Mouse (Mus musculus) MEL (cell line): ENCODE data around the gene Stra6. TPM values are rescaled to one million over a fixed set of nuclear protein-coding genes. Genes with fewer than 3 reads are reported as not detected.

ENCODE experiments used
- DNase-seq: peaks from one replicate; pipeline ENCODE4 v3.0.0; 2011; ENCODE audit warnings: low read depth, low spot score
- H3K27ac ChIP-seq: 2 replicates; pipeline ENCODE4 v1.5.1; 2012; ENCODE audit warnings: low read depth, mild to moderate bottlenecking, control low read depth, low read length, moderate library complexity; ENCODE audit not compliant: control insufficient read depth
- H3K27me3 ChIP-seq, 2 experiments: fragments of 150-350 bp in 1 of 2; sonication (generic) in 1 of 2; 2 replicates each; pipeline ENCODE4 v1.6.1; 2012; ENCODE audit warnings: low read length in 2 of 2, mild to moderate bottlenecking in 2 of 2, improper control_type of control experiment in 1 of 2, moderate library complexity in 1 of 2; ENCODE audit not compliant: insufficient read depth in 2 of 2, control insufficient read depth in 1 of 2
- H3K36me3 ChIP-seq, 2 experiments: 2 replicates each; pipeline ENCODE4 v1.6.1; 2012 to 2014; ENCODE audit warnings: low read length in 2 of 2, improper control_type of control experiment in 1 of 2, inconsistent platforms in 1 of 2, mild to moderate bottlenecking in 1 of 2; ENCODE audit not compliant: insufficient read depth in 2 of 2, control insufficient read depth in 1 of 2
- H3K4me1 ChIP-seq, 2 experiments: fragments of 150-350 bp in 1 of 2; sonication (generic) in 1 of 2; 2 replicates each; pipeline ENCODE4 v1.6.1; 2012; ENCODE audit warnings: low read length in 2 of 2, improper control_type of control experiment in 1 of 2, mild to moderate bottlenecking in 1 of 2; ENCODE audit not compliant: insufficient read depth in 2 of 2, control insufficient read depth in 1 of 2
- H3K4me3 ChIP-seq, 2 experiments: fragments of 150-350 bp in 1 of 2; sonication (generic) in 1 of 2; 2 replicates each; pipeline ENCODE4 v1.5.1; 2012; ENCODE audit warnings: low read depth in 2 of 2, low read length in 2 of 2, mild to moderate bottlenecking in 2 of 2, moderate library complexity in 2 of 2, control low read depth in 1 of 2, improper control_type of control experiment in 1 of 2; ENCODE audit not compliant: control insufficient read depth in 1 of 2, insufficient read depth in 1 of 2
- H3K79me2 ChIP-seq: 2 replicates; pipeline ENCODE4 v1.6.1; 2012; ENCODE audit warnings: mild to moderate bottlenecking, low read length, moderate library complexity; ENCODE audit not compliant: control insufficient read depth, poor library complexity, insufficient read depth
- H3K9ac ChIP-seq: 2 replicates; pipeline ENCODE4 v1.6.1; 2012; ENCODE audit warnings: low read depth, mild to moderate bottlenecking, control low read depth, low read length, moderate library complexity; ENCODE audit not compliant: control insufficient read depth, poor library complexity, severe bottlenecking
- H3K9me3 ChIP-seq: fragments of 150-350 bp; sonication (generic); replicated peaks from 2 replicates; pipeline ENCODE4 v1.6.1; 2012; ENCODE audit warnings: mild to moderate bottlenecking, low read length, improper control_type of control experiment, moderate library complexity; ENCODE audit not compliant: insufficient read depth
- CHD1 ChIP-seq: IDR thresholded peaks from 2 replicates; pipeline ENCODE4 v1.6.1; 2012; ENCODE audit warnings: low read depth, mild to moderate bottlenecking, inconsistent platforms, low read length, improper control_type of control experiment
- CTCF ChIP-seq, 3 experiments: IDR thresholded peaks in 2 of 3; conservative IDR thresholded peaks in 1 of 3; 2 replicates each; pipeline ENCODE4 v1.5.1; 2011 to 2012; ENCODE audit warnings: low read length in 3 of 3, low read depth in 2 of 3, mild to moderate bottlenecking in 2 of 3, improper control_type of control experiment in 1 of 3, inconsistent platforms in 1 of 3, mixed read lengths in 1 of 3, moderate library complexity in 1 of 3; ENCODE audit not compliant: control insufficient read depth in 1 of 3, insufficient read depth in 1 of 3, poor library complexity in 1 of 3, severe bottlenecking in 1 of 3
- E2F4 ChIP-seq: IDR thresholded peaks from 2 replicates; pipeline ENCODE4 v1.6.1; 2011; ENCODE audit warnings: low read depth, low read length, improper control_type of control experiment, borderline replicate concordance
- EP300 ChIP-seq, 2 experiments: IDR thresholded peaks; 2 replicates each; pipeline ENCODE4 v1.6.1; 2011; ENCODE audit warnings: improper control_type of control experiment in 2 of 2, low read length in 2 of 2, low read depth in 1 of 2, mild to moderate bottlenecking in 1 of 2
- HCFC1 ChIP-seq: IDR thresholded peaks from 2 replicates; pipeline ENCODE4 v1.6.1; 2012; ENCODE audit warnings: low read depth, mild to moderate bottlenecking, inconsistent platforms, low read length, improper control_type of control experiment, moderate library complexity
- MAFK ChIP-seq: IDR thresholded peaks from 2 replicates; pipeline ENCODE4 v1.6.1; 2011; ENCODE audit warnings: low read depth, mild to moderate bottlenecking, low read length, improper control_type of control experiment, borderline replicate concordance
- MAZ ChIP-seq: IDR thresholded peaks from 2 replicates; pipeline ENCODE4 v1.6.1; 2012; ENCODE audit warnings: low read depth, mild to moderate bottlenecking, inconsistent platforms, low read length, improper control_type of control experiment
- MEF2A ChIP-seq: IDR thresholded peaks from 2 replicates; pipeline ENCODE4 v1.6.1; 2014; ENCODE audit warnings: low read depth, mild to moderate bottlenecking, inconsistent platforms, low read length, improper control_type of control experiment; ENCODE audit not compliant: poor library complexity, insufficient replicate concordance, severe bottlenecking; ENCODE audit errors: extremely low read depth
- MXI1 ChIP-seq: IDR thresholded peaks from 2 replicates; pipeline ENCODE4 v1.6.1; 2011; ENCODE audit warnings: mild to moderate bottlenecking, low read depth, low read length, improper control_type of control experiment
- MYC ChIP-seq: IDR thresholded peaks from 2 replicates; pipeline ENCODE4 v1.6.1; 2011; ENCODE audit warnings: low read depth, mild to moderate bottlenecking, low read length, improper control_type of control experiment, moderate library complexity
- NRF1 ChIP-seq: IDR thresholded peaks from 2 replicates; pipeline ENCODE4 v1.6.1; 2014; ENCODE audit warnings: low read depth, mild to moderate bottlenecking, inconsistent platforms, low read length, improper control_type of control experiment, moderate library complexity; ENCODE audit not compliant: poor library complexity, insufficient read depth, severe bottlenecking
- POLR2AphosphoS5 ChIP-seq: IDR thresholded peaks from 2 replicates; pipeline ENCODE4 v1.6.1; 2012; ENCODE audit warnings: low read depth, borderline replicate concordance, mild to moderate bottlenecking, inconsistent platforms, low read length, moderate library complexity, mixed read lengths
- RAD21 ChIP-seq: IDR thresholded peaks from 2 replicates; pipeline ENCODE4 v1.6.1; 2011; ENCODE audit warnings: mild to moderate bottlenecking, low read depth, low read length, improper control_type of control experiment
- SIN3A ChIP-seq: IDR thresholded peaks from 2 replicates; pipeline ENCODE4 v1.6.1; 2012; ENCODE audit warnings: low read length, improper control_type of control experiment, inconsistent platforms
- SMC3 ChIP-seq: IDR thresholded peaks from 2 replicates; pipeline ENCODE4 v1.6.1; 2011; ENCODE audit warnings: low read depth, low read length, improper control_type of control experiment
- TBP ChIP-seq: IDR thresholded peaks from 2 replicates; pipeline ENCODE4 v1.8.0; 2011; ENCODE audit warnings: low read depth, low read length, improper control_type of control experiment
- USF2 ChIP-seq, 2 experiments: IDR thresholded peaks; 2 replicates each; pipeline ENCODE4 v1.6.1; 2011 to 2012; ENCODE audit warnings: improper control_type of control experiment in 2 of 2, low read length in 2 of 2, borderline replicate concordance in 1 of 2, inconsistent platforms in 1 of 2, low read depth in 1 of 2, mild to moderate bottlenecking in 1 of 2; ENCODE audit not compliant: insufficient read depth in 1 of 2
- ZC3H11A ChIP-seq: IDR thresholded peaks from 2 replicates; pipeline ENCODE4 v1.6.1; 2012; ENCODE audit warnings: low read depth, mild to moderate bottlenecking, inconsistent platforms, low read length, improper control_type of control experiment
- ZKSCAN1 ChIP-seq: IDR thresholded peaks from 2 replicates; pipeline ENCODE4 v1.6.1; 2012; ENCODE audit warnings: low read depth, mild to moderate bottlenecking, inconsistent platforms, low read length, improper control_type of control experiment, moderate library complexity
- ZNF384 ChIP-seq: IDR thresholded peaks from 2 replicates; pipeline ENCODE4 v1.6.1; 2012; ENCODE audit warnings: low read depth, mild to moderate bottlenecking, inconsistent platforms, low read length, improper control_type of control experiment
- polyA plus RNA-seq, 2 experiments: library from polyadenylated mRNA; stranded (reverse) in 1 of 2; unstranded in 1 of 2; fragments of >175 nt in 1 of 2; fragments of >200 nt in 1 of 2; gene quantifications; 2 replicates each; pipeline versions ENCODE4 v1.2.1 to v1.2.4; 2012; ENCODE audit warnings: low replicate concordance in 2 of 2, low read depth in 1 of 2; ENCODE audit not compliant: insufficient read length in 2 of 2, insufficient read depth in 1 of 2, missing spikeins in 1 of 2
- total RNA-seq: library from RNA; depleted of rRNA; stranded (reverse); fragments of 300-350 nt; gene quantifications from 2 replicates; pipeline ENCODE4 v1.2.3, GENCODE M21; 2012

Stra6 gene
- total and polyA plus RNA-seq, 3 experiments: not detected

DNA sequence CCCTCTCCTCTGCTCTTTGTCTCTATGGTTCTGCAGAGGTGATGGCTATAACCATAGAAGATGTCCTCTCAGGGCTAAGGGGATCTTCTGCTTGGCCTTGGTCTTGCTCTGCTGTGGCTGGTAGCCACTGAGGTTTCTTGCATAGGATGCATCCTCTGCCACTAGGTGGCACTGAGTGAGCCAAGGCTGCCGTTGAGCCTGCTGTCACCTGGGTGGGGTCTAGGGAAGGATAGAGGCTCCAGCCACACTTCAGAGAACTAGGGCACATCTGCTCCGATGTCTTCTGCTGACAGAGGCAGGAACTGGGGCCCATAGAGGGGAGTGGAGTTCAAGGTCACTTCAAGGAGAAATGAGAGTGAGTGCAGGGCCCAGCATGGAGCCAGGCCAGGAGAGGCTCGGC is 10.5 kb upstream of the Stra6 start:
- DNase-seq: peak; percentile 42
- H3K27ac ChIP-seq: no peak overlapping the region
- no peak overlapping the region for H3K9ac ChIP-seq
- H3K4me1 ChIP-seq: no peaks in the 10 kb centered on the region
- H3K27me3 ChIP-seq: peaks cover 0 to 8% of the 10 kb centered on the region in 2 experiments
- no peaks in the 10 kb centered on the region for H3K9me3 ChIP-seq
- TF ChIP-seq ZC3H11A: peak; percentile 34
- TF ChIP-seq CTCF (IDR thresholded peaks at IDR 0.05 in 2 of 3, conservative IDR thresholded peaks at IDR 0.05 in 1 of 3; ENCODE audit: control insufficient read depth in 1 of 3, insufficient read depth in 1 of 3, low read depth in 2 of 3, low read length in 3 of 3, poor library complexity in 1 of 3, severe bottlenecking in 1 of 3): peak; percentile 51 to 80 (median 71)
- peak; percentile 80 for TF ChIP-seq SMC3
- no peak for TF ChIP-seq SIN3A
- TF ChIP-seq RAD21: peak; percentile 49
- no peak for TF ChIP-seq MEF2A
- TF ChIP-seq, all 39 proteins: peak for 4
- Histone ChIP-seq H3K36me3 (no peaks in the 10 kb centered on the region), H3K79me2 (no peaks in the 10 kb centered on the region), H3K4me3 (no peak overlapping the region)

- Histone ChIP-seq H3K36me3 (no peaks in the 10 kb centered on the region), H3K27ac (no peak overlapping the region), H3K4me1 (no peaks in the 10 kb centered on the region), H3K27me3 (peaks cover 0 to 8% of the 10 kb centered on the region in 2 experiments), H3K79me2 (no peaks in the 10 kb centered on the region)
- no peak for TF ChIP-seq MYC
- TF ChIP-seq MEF2A: no peak
- TF ChIP-seq ZNF384: no peak
- no peak for TF ChIP-seq EP300 (IDR thresholded peaks at IDR 0.05; ENCODE audit: low read depth in 1 of 2, low read length in 2 of 2)
- TF ChIP-seq CHD1: no peak
- no peak for TF ChIP-seq MAZ
- no peak for TF ChIP-seq NRF1
- no peak for TF ChIP-seq POLR2AphosphoS5
- TF ChIP-seq MAFK: no peak
- TF ChIP-seq ZKSCAN1: no peak
- no peak for TF ChIP-seq ZC3H11A
- TF ChIP-seq E2F4: no peak
- no peak for TF ChIP-seq MXI1
- TF ChIP-seq USF2 (IDR thresholded peaks at IDR 0.05; ENCODE audit: borderline replicate concordance in 1 of 2, insufficient read depth in 1 of 2, low read depth in 1 of 2, low read length in 2 of 2): no peak
- TF ChIP-seq TBP: no peak
- TF ChIP-seq HCFC1: no peak
- TF ChIP-seq, all 39 proteins: peak for 0
- Histone ChIP-seq H3K9me3 (no peaks in the 10 kb centered on the region), H3K9ac (no peak overlapping the region), H3K4me3 (no peak overlapping the region)
- no peak for DNase-seq
Observed at GRCm38 (mm10) chr9:58053544-58053943, 10.0 kb upstream of the Stra6 start.
